Mouse (Mus musculus): ENCODE results near the gene Kalrn. TPM values are rescaled to one million over a fixed set of nuclear protein-coding genes. Genes with fewer than 3 reads are reported as not detected.
"Not testable (repeated sequence)": the region's sequence is repeated elsewhere in the genome, so short reads cannot be mapped to it uniquely, and the experiment has no call there.

Kalrn gene
- total RNA-seq, 2 experiments from 2014 or later = 431 to 495 TPM

DNA sequence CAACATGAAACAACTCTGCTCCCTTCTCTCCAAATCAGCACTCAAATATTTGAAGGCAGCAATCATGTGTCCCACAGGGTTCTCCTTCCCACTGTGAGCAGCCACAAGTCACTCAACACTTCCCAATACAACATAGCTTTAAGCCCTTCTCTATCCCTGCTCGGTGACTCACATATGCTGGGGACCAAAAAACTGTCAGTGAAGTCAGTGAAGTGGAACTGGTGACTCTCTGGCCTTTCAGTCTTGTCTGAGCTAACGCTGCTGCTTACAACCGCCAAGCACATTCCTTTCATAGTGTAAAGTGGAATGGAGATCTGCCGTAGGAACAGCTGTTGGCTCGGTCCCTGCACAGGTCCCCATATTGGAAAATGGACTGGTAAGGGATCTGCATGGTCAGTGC lies 241.7 kb downstream of the Kalrn start:
- intact Hi-C loops (cut with DNase I) = no loop called here
- DNase-seq (ENCODE audit: low spot score in 2 of 2) = no peak

DNA sequence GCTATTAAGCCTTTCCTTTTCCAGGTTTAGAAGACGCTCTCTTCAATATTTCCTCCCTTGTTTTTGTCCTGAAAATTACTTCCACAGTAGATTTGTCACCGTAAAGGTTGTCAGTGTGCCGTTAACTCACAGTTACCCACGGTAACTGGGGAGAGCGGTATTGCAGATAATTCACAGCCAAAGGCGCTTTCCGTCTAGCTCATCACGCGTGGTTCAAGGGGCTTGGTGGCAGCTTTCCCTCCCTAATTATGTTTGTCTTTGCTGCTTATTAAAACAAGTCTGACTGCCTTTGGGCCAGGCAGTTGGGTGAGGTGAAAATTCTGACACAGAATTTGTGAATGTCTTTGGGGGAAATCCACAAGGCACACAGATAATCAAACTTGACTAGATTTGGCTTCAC lies 243.5 kb downstream of the Kalrn start:
- intact Hi-C loops (cut with DNase I) = no loop called here
- no peak for DNase-seq (ENCODE audit: low spot score in 2 of 2)

DNA sequence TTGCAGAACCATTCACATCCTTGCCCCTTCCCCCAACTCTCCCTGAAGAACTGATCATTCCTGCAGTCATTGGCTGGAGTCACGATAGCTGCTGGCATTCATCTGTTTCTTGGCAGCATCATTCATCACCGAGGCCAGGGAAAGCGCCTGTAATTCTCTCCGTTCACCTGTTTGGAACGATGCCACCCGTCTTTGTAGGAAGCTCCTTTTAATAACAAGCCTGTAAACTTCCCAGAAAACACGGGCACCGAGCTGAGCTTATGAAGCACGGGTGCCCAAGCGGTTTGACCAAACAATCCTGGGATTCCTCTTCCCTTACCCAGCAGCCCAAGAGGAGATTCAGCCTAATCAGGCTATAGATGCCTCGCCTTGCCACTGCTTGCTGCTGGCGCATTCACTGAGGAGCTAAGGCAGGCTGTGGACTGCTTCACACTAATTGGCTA lies 243.9 kb downstream of the Kalrn start:
- peak in 1 of 2 experiments; percentile 39 for DNase-seq (ENCODE audit: low spot score in 2 of 2)
- intact Hi-C loops (cut with DNase I) = no loop called here

DNA sequence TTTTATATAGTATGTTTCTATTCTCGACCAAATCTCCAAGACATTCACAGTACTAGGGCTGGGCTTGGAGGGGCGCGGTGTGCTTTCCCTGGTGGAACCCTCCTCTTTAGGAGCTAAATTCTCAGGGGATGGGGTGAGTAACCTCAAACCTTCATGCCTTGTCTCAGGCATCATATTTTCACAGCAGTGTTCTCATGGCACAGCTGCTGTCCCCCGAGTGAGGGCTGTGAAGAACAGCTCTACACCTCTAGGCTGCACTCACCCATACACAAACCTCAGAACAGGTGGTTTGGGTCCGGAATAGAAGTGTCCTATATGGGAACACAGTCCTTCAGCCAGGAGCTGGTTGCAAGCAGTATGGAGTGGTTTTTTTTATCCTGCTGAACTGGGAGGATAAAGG lies 245.4 kb downstream of the Kalrn start:
- intact Hi-C loops (cut with DNase I) = no loop called here
- DNase-seq (ENCODE audit: low spot score in 2 of 2) = no peak

DNA sequence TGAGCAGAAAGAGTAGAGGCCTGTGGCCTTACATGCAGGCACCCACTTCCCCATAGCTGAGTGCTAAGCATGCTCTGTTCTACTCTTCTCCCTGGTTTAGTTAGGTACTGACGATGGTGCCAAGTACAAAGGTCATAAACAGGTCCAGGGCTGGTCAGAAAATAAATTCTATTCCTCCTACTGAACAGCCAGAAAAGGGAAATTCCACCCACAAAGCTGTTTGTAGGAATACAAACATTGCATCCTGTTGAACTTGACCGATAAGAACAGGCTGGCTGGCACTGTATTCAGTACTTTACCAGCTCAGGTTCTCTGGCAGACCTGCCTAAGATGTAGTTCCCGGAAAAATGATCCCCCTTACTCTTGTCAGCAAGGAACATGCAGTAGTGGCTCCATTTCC lies 247.5 kb downstream of the Kalrn start:
- intact Hi-C loops (cut with DNase I) = no loop called here
- DNase-seq (ENCODE audit: low spot score in 2 of 2) = no peak

DNA sequence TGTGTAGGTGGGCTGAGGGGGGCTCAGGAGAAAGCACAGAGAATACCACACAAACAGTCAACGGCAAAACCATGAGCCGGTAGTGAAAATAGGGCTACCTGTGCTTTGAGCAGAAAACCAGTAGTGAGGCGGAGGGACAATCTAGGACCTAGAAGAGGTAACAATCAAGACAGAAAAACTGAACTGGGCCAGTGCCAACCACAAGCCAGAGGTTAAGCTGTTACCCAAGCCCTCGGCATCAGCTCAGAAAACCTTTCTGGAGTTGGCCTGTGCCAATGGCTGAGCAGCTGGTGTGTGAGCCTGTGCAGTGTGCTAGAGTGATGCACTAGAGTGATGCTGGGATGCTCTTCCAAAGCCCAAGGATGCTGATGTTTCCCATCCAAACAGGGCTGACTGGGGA lies 248.2 kb downstream of the Kalrn start:
- intact Hi-C loops (cut with DNase I) = no loop called here

DNA sequence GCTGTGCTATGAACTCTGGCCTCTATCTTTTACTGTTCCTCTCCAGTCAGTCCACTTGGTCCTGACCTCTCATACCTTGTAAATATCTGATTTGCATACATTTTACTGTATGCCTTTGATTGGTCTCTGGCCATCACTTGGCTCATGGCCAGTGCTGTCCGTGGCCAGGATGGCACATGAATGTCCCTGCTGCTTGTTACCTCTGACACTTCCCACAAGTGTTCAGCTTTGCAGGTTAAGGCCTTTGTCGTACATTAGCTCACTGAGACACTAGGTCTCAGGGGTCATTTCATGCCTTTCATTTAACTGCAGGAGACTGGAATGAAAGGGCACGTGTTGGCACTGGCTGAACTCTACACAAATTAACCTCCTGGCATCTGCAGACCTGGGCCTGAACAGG lies 248.6 kb downstream of the Kalrn start:
- no peak for DNase-seq (ENCODE audit: low spot score in 2 of 2)
- intact Hi-C loops (cut with DNase I) = no loop called here

More for the DNA sequence above, 248.2 kb downstream of the Kalrn start:
- no peak for DNase-seq (ENCODE audit: low spot score in 2 of 2)

DNA sequence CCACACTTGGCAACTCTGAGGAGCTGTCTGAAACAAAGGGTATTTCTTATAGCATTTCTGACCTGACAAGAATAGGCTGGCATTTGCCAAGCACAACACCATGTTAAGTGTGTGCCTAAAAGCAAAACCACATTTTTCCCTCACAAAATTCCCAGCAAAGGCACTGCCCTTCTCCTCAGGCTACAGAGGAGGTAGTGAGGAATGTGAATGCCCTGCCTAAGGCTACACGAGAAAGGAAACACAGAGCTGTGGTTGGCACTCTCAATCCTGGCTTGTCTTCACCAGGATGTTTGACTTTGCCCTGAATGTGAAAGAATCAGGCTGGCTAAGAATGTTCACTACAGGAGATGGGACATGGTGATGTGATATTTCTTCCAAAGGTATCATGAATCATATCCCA lies 249.8 kb downstream of the Kalrn start:
- no peak for DNase-seq (ENCODE audit: low spot score in 2 of 2)
- intact Hi-C loops (cut with DNase I) = no loop called here

DNA sequence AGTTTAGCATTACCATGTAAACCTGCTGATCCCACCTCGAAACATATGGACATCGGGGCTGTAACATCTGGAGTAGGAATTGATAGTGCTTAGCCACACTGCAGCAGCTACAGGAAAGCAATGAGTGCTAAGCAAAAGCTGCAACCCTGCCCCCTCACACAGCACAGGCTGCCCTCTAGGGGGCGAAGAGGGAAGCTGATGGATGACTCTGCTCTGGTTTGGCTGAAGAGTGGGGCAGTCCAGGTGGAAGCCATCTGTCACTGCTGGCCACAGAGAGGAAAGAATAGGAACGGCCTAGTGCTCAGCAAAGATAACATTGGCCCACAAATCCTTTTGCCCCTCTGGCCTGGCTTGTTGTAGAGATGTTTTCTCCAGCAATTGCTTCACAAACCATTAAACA lies 250.8 kb downstream of the Kalrn start:
- peak in 1 of 2 experiments; percentile 45 for DNase-seq (ENCODE audit: low spot score in 2 of 2)
- intact Hi-C loops (cut with DNase I) = no loop called here

DNA sequence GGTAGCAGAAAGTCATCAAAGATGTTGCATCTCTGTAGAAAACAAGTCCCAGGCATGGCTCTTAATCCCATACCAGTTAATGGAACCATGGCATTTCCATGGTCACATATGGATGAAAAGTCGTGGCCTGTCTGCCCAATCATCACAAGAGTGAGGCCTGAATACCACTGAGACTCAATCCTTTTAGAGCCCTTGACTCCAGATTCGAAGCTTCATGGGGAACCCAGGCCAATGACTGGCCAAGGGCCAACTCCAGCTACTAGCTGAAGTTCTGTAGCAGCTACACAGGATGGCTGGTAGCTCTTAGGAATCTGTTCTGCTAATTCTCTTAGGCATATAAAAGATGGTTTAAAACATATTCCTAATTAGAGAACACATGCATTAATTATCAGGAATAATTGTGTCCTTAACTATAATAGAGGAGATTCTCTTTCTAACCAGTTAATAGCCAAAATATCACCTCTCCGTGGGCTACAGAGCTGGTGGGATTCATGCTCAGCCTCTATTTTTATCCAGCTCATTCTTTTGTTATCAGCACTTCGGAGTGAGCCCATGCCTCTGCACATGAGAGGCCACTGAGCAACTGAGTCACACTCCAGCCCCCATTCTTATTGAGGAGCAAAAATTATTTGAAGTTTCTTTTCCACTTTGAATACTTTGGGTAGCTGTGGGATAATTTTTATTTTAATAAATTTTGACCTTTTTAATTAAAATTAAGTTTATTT lies 252.1 kb downstream of the Kalrn start:
- DNase-seq (ENCODE audit: low spot score in 2 of 2) = no peak
- intact Hi-C loops (cut with DNase I) = no loop called here

DNA sequence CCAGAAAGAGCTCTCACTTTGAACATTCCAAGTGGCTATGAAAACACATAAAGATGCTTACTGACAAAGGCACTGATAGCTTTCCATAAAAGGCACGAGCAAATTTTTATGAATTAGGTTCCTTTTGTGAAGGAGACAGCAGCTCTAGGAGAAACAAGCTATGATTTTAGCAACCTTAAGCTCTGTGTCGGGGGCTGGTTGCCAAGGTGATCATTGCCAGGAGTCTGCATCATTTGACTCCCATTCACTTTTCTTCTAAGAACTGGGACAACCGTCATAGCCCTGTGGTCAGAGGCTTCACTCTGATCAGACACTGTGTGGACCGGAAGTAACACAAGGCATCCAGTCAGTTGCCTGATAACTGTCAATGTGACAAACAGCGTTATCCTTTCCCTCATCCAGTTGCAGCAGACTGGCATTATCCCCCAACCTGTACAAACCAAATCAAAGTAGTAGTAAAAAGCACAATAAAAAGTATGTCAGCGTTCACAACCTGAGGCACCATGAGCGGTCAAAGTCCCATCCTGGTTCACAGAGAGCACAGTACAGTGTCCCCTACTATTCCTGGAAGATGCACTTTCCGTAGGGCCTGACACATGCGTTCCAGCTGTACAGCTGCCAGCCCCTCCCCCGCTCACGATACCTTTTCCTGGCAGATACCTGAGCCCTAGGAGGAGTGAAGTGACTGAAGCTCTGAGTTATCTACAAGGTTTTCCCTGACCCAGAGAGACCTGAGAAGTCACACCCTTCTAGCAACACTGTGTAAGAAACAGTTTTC lies 253.1 kb downstream of the Kalrn start:
- intact Hi-C loops (cut with DNase I) = no loop called here
- DNase-seq (ENCODE audit: low spot score in 2 of 2) = peak; percentile 55 to 76

DNA sequence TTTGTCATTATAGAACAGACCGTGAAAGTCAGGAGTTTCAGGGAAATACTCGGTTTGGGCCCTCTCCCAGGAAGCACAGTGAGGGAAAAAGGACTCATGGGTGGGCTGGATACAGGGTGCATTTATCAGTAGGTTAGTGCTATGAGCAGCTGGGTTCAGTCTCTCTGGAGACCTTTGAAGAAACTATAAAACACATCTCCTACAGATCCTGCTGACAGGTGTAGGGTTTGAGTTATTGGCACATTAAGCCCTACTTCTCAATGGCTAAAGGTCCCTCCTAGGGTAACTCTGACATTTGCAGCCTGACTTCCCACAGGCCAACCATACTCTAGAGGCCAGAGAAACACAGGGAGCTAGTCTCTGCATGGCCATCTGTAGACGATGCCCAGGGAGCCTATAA lies 256.2 kb downstream of the Kalrn start:
- intact Hi-C loops (cut with DNase I) = no loop called here
- no peak for DNase-seq (ENCODE audit: low spot score in 2 of 2)

DNA sequence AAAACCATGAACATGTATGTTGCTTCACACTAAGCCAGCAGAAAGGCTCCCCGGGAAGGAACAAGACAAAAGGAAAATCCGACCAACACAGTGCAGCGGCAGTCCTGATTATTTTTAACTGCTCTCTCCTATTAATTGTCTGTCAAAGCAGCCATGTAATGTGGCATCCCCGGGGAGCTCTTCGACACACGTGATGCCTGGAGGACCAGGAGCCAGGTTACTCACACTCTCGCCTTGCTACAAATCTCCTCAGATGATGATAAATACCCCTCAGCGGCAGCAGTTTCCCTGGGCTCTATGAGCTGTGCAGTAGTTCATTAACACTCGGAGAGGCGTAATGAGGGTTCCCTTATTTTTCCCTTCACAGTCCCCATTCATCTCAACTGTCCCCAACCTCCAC lies 257.1 kb downstream of the Kalrn start:
- intact Hi-C loops (cut with DNase I) = no loop called here
- DNase-seq (ENCODE audit: low spot score in 2 of 2) = no peak

DNA sequence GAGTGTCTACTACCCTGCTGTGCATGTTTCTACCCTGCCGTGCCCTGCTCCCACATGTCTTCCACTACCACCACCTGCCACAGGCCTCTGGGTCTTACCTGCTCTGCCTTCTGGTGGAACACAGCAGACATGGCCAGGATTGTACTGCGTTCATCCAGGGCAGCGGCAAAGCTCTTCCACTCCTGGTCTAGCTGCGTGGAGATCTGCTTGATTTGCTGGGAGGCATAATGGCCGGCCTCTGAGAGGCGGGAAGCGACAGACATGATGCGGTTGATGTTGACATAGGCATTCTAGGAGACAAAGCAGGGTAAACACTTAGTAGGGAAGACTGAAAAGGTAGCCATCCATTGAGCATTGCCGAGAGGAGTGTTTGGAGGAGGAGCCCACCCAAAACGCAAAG lies 259.3 kb downstream of the Kalrn start:
- DNase-seq (ENCODE audit: low spot score in 2 of 2) = no peak
- intact Hi-C loops (cut with DNase I) = no loop called here

DNA sequence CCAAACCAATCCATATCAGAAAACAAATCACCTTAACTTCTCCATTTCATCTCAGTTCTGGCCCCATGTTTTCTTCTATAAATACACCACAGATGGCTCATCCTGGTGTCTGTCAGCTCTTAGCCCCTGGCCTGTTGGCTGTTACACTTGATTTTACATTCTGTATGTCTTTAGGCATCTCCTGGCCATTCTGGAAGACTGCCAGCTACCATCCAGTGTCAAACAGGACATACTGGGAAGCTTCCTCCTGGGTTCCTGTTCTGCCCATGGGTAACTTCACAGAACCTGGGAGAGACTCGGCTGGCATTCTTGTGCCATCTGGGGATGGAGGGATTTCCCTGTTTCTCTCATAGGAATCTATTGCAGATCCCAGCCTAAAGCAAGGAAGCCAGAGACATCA lies 261.8 kb downstream of the Kalrn start:
- intact Hi-C loops (cut with DNase I) = no loop called here
- DNase-seq (ENCODE audit: low spot score in 2 of 2) = no peak

DNA sequence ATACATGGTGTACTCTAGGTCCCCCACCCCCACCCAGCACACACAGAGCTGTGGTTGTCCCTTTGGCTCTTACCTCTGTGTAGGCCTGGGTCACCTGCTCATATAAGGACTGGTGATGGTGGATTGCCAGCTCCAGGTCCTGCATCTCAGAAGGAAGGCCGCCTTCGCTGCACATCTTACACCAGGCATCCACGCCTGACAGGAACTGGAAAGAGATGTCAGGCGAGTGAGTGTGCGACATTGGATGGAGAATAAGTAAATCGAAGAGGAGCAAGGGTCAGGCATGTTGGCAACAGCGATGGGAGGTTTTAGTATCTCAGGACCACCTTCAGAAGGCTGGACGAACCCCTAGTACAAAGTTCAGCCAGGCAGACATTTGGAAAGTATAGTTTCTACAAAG lies 263.0 kb downstream of the Kalrn start:
- intact Hi-C loops (cut with DNase I) = no loop called here

DNA sequence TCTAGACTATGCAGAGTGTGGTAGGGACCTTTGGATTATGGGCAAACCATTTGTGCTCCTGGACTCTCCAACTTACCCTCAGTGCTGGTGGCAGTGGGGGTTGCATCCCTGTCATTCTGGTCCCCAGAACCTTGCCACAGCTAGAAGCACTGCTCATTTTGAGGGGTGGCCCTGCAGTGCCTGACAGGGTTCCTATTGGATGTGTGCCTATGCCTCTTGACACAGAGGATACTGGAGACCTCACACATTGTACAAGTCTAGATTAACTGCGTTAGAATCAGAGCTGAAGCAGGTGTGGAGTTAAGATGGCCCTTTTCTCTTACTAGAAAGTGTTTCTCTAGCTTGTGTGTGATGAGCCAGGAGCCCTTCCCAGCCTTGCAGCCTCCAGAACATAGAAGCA lies 265.0 kb downstream of the Kalrn start:
- intact Hi-C loops (cut with DNase I) = loop anchor here (10.0 kb wide), 1 partner anchor 386 kb away; the partner anchor contains the start of gene Ccdc14
- DNase-seq (ENCODE audit: low spot score in 2 of 2) = no peak

More for the DNA sequence above, 263.0 kb downstream of the Kalrn start:
- DNase-seq (ENCODE audit: low spot score in 2 of 2) = no peak

DNA sequence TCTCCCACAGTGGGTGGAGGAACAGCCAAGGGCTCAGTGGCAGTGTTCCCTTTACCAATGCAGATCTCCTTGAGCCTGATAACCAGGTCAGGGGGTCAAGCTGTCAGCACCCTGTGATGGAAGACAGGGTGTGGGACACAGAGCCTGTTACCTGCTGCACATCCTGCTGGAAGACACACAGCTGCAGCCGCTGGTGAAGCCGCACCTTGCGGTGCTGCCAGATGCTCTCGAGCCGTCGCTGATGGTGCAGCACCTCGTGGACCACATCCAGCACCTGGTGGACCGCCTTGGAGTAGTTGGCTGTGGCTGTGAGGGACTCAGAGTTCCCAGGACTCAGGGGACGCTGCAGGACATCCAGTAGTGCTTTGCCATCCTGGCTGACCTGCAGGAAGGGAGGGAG lies 265.9 kb downstream of the Kalrn start:
- no peak for DNase-seq (ENCODE audit: low spot score in 2 of 2)
- intact Hi-C loops (cut with DNase I) = loop anchor here (10.0 kb wide), 1 partner anchor 387 kb away; the partner anchor contains the start of gene Ccdc14

DNA sequence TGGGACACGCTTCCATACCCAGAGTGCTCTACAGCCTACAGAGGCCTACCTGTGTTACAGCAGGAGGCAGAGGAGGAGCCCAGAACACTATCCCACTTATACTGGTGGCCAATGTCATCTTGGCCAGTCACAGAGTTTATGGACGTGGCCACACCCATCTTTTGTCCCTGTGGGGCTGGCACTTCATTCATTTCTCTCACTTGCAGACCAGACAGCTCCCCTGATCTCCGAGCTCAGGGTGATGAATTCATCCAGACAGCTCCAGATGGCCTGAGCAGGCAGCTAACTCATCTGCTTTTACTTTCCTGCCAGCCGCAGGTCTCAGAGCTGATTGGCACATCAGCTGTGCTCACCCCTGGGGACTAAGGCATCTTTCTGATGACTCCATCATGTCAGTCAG lies 267.7 kb downstream of the Kalrn start:
- no peak for DNase-seq (ENCODE audit: low spot score in 2 of 2)
- intact Hi-C loops (cut with DNase I) = loop anchor here (10.0 kb wide), 1 partner anchor 389 kb away; the partner anchor contains the start of gene Ccdc14

DNA sequence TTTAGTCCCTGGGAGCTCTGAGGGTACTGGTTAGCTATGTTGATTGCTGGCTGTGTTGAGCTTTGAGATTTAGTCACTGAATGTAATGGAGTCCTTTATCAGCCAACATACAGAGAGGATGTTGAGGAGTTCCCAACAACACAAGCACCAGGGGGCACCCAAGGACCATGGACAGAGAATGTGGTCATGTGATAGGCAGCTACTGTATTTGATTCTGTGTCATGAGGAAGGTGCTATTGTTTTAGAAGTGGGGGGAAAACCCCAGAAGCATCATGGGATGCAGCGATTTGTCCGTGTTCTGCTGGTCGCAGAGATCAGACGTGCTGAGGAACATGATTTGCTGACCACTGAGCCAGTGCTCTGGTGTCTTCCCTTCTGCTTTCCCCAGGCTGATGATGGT lies 269.5 kb downstream of the Kalrn start:
- intact Hi-C loops (cut with DNase I) = loop anchor here (10.0 kb wide), 1 partner anchor 391 kb away; the partner anchor contains the start of gene Ccdc14

DNA sequence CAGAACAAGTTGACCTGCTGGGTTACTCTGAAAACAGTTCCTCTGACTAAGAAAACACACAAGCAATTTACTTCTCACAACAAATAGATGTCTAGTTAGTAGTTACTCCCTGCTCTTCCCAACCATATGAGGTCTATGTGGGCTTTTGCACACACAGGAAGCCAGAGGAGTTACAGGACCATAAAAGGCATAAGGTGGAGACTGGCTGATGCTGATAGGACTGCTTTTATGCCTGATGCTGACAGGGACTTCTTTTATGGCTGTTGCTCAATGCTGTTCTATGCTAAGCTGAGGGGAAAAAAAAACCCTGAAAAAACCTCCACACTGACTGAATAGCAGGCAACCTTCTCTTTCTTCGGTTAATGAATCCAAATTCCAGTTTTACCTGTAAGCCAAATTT lies 270.8 kb downstream of the Kalrn start:
- intact Hi-C loops (cut with DNase I) = loop anchor here (10.0 kb wide), 1 partner anchor 392 kb away; the partner anchor contains the start of gene Ccdc14
- DNase-seq (ENCODE audit: low spot score in 2 of 2) = no peak

More for the DNA sequence above, 269.5 kb downstream of the Kalrn start:
- not testable (repeated sequence) for DNase-seq (ENCODE audit: low spot score in 2 of 2)

All from left cerebral cortex, postnatal 14 days (tissue).